Mouse (Mus musculus) stomach, embryonic 16.5 days (tissue): ENCODE results near the gene Iqce. TPM values are rescaled to one million over a fixed set of nuclear protein-coding genes. Genes with fewer than 3 reads are reported as not detected.

Source experiments
- ATAC-seq: fragments of 200-750 bp; cut with Nextera tagmentation; 2 replicates; pipeline ENCODE4 v1.8.0; 2017; ENCODE audit warnings: moderate number of reproducible peaks, moderate TSS enrichment; ENCODE audit not compliant: insufficient read depth, low FRiP score
- H3K27ac ChIP-seq: fragments of 300-500 bp; sonication (generic); 2 replicates; pipeline ENCODE4 v1.5.1; 2014; ENCODE audit warnings: low read length
- H3K27me3 ChIP-seq: fragments of 300-500 bp; sonication (generic); 2 replicates; pipeline ENCODE4 v1.6.1; 2014; ENCODE audit warnings: low read length, control low read depth, mixed read lengths; ENCODE audit not compliant: control insufficient read depth, insufficient read depth
- H3K36me3 ChIP-seq: fragments of 300-500 bp; sonication (generic); 2 replicates; pipeline ENCODE4 v1.6.1; 2014; ENCODE audit warnings: low read length; ENCODE audit not compliant: control insufficient read depth, insufficient read depth
- H3K4me1 ChIP-seq: fragments of 300-500 bp; sonication (generic); 2 replicates; pipeline ENCODE4 v1.6.1; 2014; ENCODE audit warnings: low read length, control low read depth, mixed read lengths; ENCODE audit not compliant: control insufficient read depth, insufficient read depth
- H3K4me2 ChIP-seq: fragments of 300-500 bp; sonication (generic); 2 replicates; pipeline ENCODE4 v1.6.1; 2014; ENCODE audit warnings: low read depth, low read length, mixed read lengths
- H3K4me3 ChIP-seq: fragments of 300-500 bp; sonication (generic); replicated peaks from 2 replicates; pipeline ENCODE4 v1.5.1; 2014; ENCODE audit warnings: mild to moderate bottlenecking, low read length
- H3K9ac ChIP-seq: fragments of 300-500 bp; sonication (generic); 2 replicates; pipeline ENCODE4 v1.6.1; 2014; ENCODE audit warnings: low read length
- H3K9me3 ChIP-seq: fragments of 300-500 bp; sonication (generic); replicated peaks from 2 replicates; pipeline ENCODE4 v1.6.1; 2016; ENCODE audit warnings: low read length, control low read depth; ENCODE audit not compliant: control insufficient read depth
- whole genome bisulfite sequencing: fragments of 180-500 bp; shearing (Covaris S2); extraction: QIAGEN DNeasy Blood & Tissue Kit; methylation state at CpG from one replicate; pipeline ENCODE4 v1.1.7; 2014; 5-methylcytosine and 5-hydroxymethylcytosine counted together
- polyA plus RNA-seq: library from polyadenylated mRNA; unstranded; fragments of >200 nt; fragmentation: Nextera tagmentation; extraction: Ambion mirVana; gene quantifications from 2 replicates; pipeline ENCODE4 v1.2.1, GENCODE M21; 2015

Gene Iqce
- polyA plus RNA-seq, 1 experiment from 2014 or later = 21.1 TPM

DNA sequence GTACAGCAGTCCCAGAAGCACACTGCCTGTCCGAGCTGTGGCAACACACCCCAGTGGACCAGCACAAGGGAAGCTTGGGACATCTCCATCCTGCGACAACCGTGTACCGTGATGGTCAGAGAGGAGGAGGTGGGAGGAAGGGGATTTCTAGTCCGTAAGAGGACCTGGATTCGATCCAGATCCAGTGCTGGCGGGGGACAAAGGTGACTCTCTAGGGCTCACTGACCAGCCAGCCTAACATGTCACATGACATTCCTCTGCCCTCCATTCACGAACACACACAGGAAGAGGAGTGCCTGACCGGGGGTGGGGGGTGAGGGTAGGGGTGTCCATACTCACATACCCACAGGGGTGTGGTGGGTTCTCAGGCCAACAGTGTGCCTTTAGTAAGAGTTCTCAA is 2.4 kb downstream of the Iqce start:
- H3K36me3 ChIP-seq = no peaks in the 10 kb centered on the region
- no peak overlapping the region for H3K4me2 ChIP-seq
- H3K27me3 ChIP-seq = no peaks in the 10 kb centered on the region
- no peak overlapping the region for H3K27ac ChIP-seq
- no peak for ATAC-seq
- WGBS = 78% methylated on average over 9 of the region's 9 CpGs
- H3K4me1 ChIP-seq = peaks cover 18% of the 10 kb centered on the region
- H3K4me3 ChIP-seq = no peak overlapping the region
- no peaks in the 10 kb centered on the region for H3K9me3 ChIP-seq
- no peak overlapping the region for H3K9ac ChIP-seq

DNA sequence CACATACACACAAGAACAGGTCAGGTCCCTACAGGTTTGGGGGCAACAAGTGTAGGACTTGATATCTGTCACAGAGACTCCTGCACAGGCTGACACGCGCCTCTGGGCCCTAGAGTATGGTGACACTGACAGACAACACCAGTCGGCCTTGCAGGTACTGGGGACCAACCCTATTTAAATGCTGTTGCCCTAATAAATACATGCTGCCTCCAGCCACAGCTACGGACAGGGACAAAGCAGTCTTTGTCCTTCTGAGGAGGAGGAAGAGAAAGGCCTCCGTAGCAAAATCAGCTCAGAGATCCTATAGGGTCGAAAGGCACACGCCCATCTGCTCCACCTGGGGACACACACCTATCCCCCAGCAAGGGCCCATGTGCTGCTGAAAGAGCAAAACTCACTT is 6.2 kb downstream of the Iqce start:
- peaks cover 10% of the 10 kb centered on the region for H3K36me3 ChIP-seq

GRCm38 (mm10) chr5:140688434-140688833 is 13.7 kb downstream of the Iqce start:
- no peak for ATAC-seq
- no peak overlapping the region for H3K4me2 ChIP-seq
- 67% methylated on average over 3 of the region's 3 CpGs for WGBS
- no peaks in the 10 kb centered on the region for H3K4me1 ChIP-seq
- H3K9ac ChIP-seq = no peak overlapping the region
- H3K27me3 ChIP-seq = no peaks in the 10 kb centered on the region
- no peaks in the 10 kb centered on the region for H3K9me3 ChIP-seq
- peaks cover 14% of the 10 kb centered on the region for H3K36me3 ChIP-seq
- H3K27ac ChIP-seq = no peak overlapping the region
- no peak overlapping the region for H3K4me3 ChIP-seq

More for the DNA sequence above, 6.2 kb downstream of the Iqce start:
- whole genome bisulfite sequencing = 81% methylated on average over 7 of the region's 7 CpGs
- no peak overlapping the region for H3K9ac ChIP-seq
- H3K9me3 ChIP-seq = no peaks in the 10 kb centered on the region
- H3K4me1 ChIP-seq = peaks cover under 1% of the 10 kb centered on the region; the same call in 1 of the 2 replicates
- no peak overlapping the region for H3K4me3 ChIP-seq
- ATAC-seq = no peak
- no peak overlapping the region for H3K4me2 ChIP-seq
- H3K27ac ChIP-seq = no peak overlapping the region
- H3K27me3 ChIP-seq = no peaks in the 10 kb centered on the region

DNA sequence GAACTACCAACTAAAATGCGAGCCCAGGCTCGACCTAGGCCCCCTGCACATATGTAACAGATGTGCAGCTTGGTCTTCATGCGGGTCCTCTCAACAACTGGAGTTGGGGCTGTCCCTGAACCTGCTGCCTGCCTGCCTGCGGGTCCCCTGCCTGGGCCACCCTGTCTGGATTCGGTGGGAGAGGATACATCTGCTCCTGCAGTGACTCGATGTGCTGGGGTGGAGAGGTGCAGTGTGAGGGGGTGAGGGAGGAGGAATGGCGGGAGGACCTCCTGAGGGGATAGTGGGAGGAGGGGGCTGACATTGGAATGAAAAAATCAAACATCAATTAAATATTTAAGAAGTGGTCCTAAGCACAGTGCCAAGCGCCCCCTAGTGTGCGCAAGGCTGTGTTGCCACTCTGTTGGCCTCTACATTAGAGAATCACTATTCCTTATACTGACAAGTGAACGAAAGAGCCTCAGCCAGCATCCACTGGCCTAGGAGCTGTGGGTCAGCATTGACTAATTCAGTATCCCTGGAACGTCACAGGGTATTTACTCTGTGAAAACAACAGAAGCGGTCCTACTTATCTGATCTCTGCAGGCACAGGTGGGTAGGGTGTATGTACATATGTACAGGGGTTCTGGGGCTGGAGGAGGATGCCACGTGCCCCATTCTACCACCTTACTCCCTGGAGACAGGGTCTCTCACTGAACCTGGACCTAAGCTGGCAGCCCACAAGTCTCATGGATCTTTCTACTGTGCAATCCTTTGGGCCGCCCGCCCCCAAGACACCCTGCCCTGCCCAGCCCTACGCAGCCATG is 17.6 kb downstream of the Iqce start:
- H3K36me3 ChIP-seq = 0 out of 2 replicates have a peak, but pooled peaks cover 2% of the 10 kb centered on the region
- no peak overlapping the region for H3K4me2 ChIP-seq
- no peaks in the 10 kb centered on the region for H3K27me3 ChIP-seq
- H3K4me1 ChIP-seq = no peaks in the 10 kb centered on the region
- H3K27ac ChIP-seq = no peak overlapping the region
- no peaks in the 10 kb centered on the region for H3K9me3 ChIP-seq
- no peak overlapping the region for H3K9ac ChIP-seq
- no peak overlapping the region for H3K4me3 ChIP-seq
- peak; percentile 28; the same call in 1 of the 2 replicates for ATAC-seq
- WGBS = 58% methylated on average over 16 of the region's 16 CpGs

DNA sequence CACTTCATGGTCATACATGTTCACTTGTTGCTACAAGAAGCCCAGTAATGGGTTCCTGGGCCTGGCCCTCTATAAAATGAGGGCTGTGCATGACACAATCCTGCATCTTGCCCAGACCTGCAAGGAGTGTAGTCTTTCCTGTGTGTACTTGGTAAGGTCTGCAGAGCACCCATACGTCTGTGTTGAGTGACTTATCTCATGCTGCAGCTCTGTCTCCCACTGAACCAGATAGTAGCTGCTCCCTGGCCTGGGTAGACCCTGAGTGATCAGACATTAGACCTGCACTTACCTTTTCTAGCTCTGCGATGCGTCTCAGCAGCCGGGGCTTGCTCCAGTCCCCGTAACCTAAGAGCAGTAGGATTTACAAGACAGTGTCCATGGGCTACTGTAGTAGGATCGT is 20.1 kb downstream of the Iqce start:
- H3K27me3 ChIP-seq = no peaks in the 10 kb centered on the region
- 84% methylated on average over 6 of the region's 6 CpGs for WGBS
- H3K27ac ChIP-seq = no peak overlapping the region
- no peaks in the 10 kb centered on the region for H3K4me1 ChIP-seq
- no peaks in the 10 kb centered on the region for H3K9me3 ChIP-seq
- no peak overlapping the region for H3K9ac ChIP-seq
- H3K36me3 ChIP-seq = no peaks in the 10 kb centered on the region
- H3K4me3 ChIP-seq = no peak overlapping the region
- no peak overlapping the region for H3K4me2 ChIP-seq
- no peak for ATAC-seq

GRCm38 (mm10) chr5:140680950-140681349 is 21.2 kb downstream of the Iqce start:
- 100% methylated on average over 1 of the region's 1 CpGs for WGBS
- H3K27me3 ChIP-seq = no peaks in the 10 kb centered on the region

GRCm38 (mm10) chr5:140680051-140680450 is 22.1 kb downstream of the Iqce start:
- no peak overlapping the region for H3K4me3 ChIP-seq
- no peak overlapping the region for H3K27ac ChIP-seq
- no peaks in the 10 kb centered on the region for H3K27me3 ChIP-seq
- H3K9ac ChIP-seq = no peak overlapping the region
- H3K4me1 ChIP-seq = no peaks in the 10 kb centered on the region
- H3K36me3 ChIP-seq = no peaks in the 10 kb centered on the region
- no peaks in the 10 kb centered on the region for H3K9me3 ChIP-seq
- 91% methylated on average over 6 of the region's 6 CpGs for WGBS
- ATAC-seq = no peak
- H3K4me2 ChIP-seq = no peak overlapping the region

More at GRCm38 (mm10) chr5:140680950-140681349, 21.2 kb downstream of the Iqce start:
- Histone ChIP-seq H3K4me2 (no peak overlapping the region), H3K9me3 (no peaks in the 10 kb centered on the region), H3K9ac (no peak overlapping the region), H3K27ac (no peak overlapping the region), H3K36me3 (no peaks in the 10 kb centered on the region), H3K4me3 (no peak overlapping the region), H3K4me1 (no peaks in the 10 kb centered on the region)
- ATAC-seq = no peak

DNA sequence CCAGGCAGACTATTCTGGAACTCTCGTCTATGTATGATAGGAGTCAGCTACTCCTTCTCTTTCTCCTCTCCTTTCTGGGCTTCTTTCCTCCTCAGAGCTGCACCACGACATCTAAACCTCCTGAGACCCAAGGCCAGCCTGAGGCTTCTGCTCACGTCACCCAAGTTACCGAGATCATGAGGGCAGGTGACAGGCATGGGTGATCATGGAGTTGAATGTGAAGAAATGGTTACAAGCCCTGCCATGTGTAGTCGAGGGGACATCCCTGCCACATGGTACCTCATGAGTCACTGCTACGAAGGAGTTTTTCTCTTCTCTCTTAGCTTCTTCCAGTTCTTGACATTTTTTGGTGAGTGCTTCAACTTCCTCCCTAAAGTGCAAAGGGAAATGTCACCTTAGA is 25.0 kb downstream of the Iqce start:
- no peak overlapping the region for H3K9ac ChIP-seq
- H3K27me3 ChIP-seq = no peaks in the 10 kb centered on the region
- no peak for ATAC-seq
- H3K4me2 ChIP-seq = no peak overlapping the region
- H3K9me3 ChIP-seq = no peaks in the 10 kb centered on the region
- no peak overlapping the region for H3K27ac ChIP-seq
- no peaks in the 10 kb centered on the region for H3K4me1 ChIP-seq
- no peak overlapping the region for H3K4me3 ChIP-seq
- no peaks in the 10 kb centered on the region for H3K36me3 ChIP-seq
- WGBS = 83% methylated on average over 6 of the region's 6 CpGs

DNA sequence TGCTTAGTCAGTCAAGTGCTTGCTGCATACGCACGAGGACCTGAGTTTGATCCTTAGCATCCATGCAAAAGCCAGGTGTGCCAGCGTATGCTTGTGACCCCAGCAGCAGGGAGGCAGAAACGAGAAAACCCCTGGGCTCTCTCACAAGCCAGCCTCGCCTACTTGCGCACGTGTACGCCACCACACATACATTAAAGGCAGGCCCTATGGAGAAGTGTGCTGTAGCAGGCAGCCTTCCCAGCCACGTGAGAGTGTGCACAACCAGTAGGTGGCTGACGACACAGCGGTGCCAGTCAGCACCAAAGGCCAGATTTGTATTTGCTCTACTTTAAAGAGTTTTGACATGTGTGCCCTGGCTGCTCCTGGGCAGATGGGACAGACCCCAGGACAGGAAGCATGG is 26.5 kb downstream of the Iqce start:
- WGBS = 88% methylated on average over 11 of the region's 11 CpGs

More for the DNA sequence above, 26.5 kb downstream of the Iqce start:
- H3K4me2 ChIP-seq = no peak overlapping the region
- no peak overlapping the region for H3K27ac ChIP-seq
- H3K4me3 ChIP-seq = no peak overlapping the region
- no peaks in the 10 kb centered on the region for H3K4me1 ChIP-seq
- no peaks in the 10 kb centered on the region for H3K27me3 ChIP-seq
- no peak overlapping the region for H3K9ac ChIP-seq
- no peaks in the 10 kb centered on the region for H3K36me3 ChIP-seq
- ATAC-seq = no peak
- no peaks in the 10 kb centered on the region for H3K9me3 ChIP-seq
